Comparison of ENCODE assay signal across 9 mouse cellular contexts in the genomic region with DNA sequence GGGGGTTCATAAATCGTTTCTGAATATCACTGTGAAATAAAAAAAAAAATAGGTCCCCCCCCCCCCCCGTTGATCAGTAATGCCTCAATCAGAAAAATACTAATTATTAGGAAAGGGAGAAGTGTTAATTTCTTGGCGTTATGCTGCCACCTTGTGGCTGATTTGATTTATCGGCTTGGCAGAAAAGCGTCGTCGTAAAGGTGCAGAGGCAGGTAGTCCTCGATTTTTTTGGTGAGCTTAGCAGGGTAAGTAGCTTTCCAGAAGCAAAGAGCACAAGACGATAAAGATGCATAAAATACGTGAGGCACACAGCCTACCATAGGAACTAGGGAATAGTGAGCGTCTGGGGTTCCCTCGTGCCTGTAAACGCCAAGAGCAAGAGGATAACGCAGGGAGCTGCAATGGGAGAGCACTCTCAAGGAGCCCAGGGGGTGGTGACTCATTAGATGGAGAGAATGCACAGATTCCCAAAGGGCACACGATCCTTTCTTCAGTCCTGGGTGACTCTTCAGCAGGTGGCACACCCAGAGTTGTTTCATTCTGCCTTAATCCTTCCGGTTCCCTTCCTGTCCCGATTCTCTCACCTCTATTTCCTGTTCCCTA. TPM values are rescaled to one million over a fixed set of nuclear protein-coding genes. Genes with fewer than 3 reads are reported as not detected.
DNase-seq lines count a peak whose midpoint lies in the region; ATAC-seq lines count a peak whose summit lies in the region.
"Had no signal": no experiment of that assay in that cellular context is flagged by ENCODE, and none has a peak within 500 bp of the region (broad histone marks: within the 10 kb centered on the region; RNA-seq: fewer than 3 reads in every experiment).

No protein-coding gene starts in this region.

- H3K9ac ChIP-seq in forebrain, embryonic 11.5 days (ENCODE audit: low read length) = no peak overlapping the region
- no peak overlapping the region for H3K9ac ChIP-seq in embryonic facial prominence, embryonic 13.5 days
- H3K9ac ChIP-seq in hindbrain, embryonic 11.5 days (ENCODE audit: low read depth, low read length) = 0 out of 2 replicates have a peak overlapping the region, but pooled peaks have one; percentile 11

- H3K4me2 ChIP-seq in forebrain, embryonic 11.5 days (ENCODE audit: low read depth, low read length, severe bottlenecking) = no peak overlapping the region
- peak overlapping the region; percentile 46 for H3K4me2 ChIP-seq in embryonic facial prominence, embryonic 13.5 days
- H3K4me2 ChIP-seq in hindbrain, embryonic 11.5 days (replicated peaks; ENCODE audit: low read depth, low read length) = 0 out of 2 replicates have a peak overlapping the region, but pooled peaks have one; percentile 17

- H3K4me3 ChIP-seq in forebrain, embryonic 11.5 days (ENCODE audit: low read depth, low read length) = no peak overlapping the region
- no peak overlapping the region for H3K4me3 ChIP-seq in forebrain, embryonic 10.5 days
- no peak overlapping the region for H3K4me3 ChIP-seq in embryonic facial prominence, embryonic 13.5 days
- no peak overlapping the region for H3K4me3 ChIP-seq in hindbrain, embryonic 11.5 days (ENCODE audit: low read depth, low read length)
- H3K4me3 ChIP-seq in megakaryocyte, embryonic 14.5 days (replicated peaks) = peak overlapping the region; percentile 88

- H3K9me3 ChIP-seq in forebrain, embryonic 11.5 days (ENCODE audit: control insufficient read depth, low read length) = no peaks in the 10 kb centered on the region
- H3K9me3 ChIP-seq in forebrain, embryonic 10.5 days = no peaks in the 10 kb centered on the region
- no peaks in the 10 kb centered on the region for H3K9me3 ChIP-seq in embryonic facial prominence, embryonic 13.5 days
- no peaks in the 10 kb centered on the region for H3K9me3 ChIP-seq in hindbrain, embryonic 11.5 days (ENCODE audit: control insufficient read depth, low read length)
- H3K9me3 ChIP-seq in megakaryocyte, embryonic 14.5 days = no peaks in the 10 kb centered on the region

- no peaks in the 10 kb centered on the region for H3K4me1 ChIP-seq in forebrain, embryonic 11.5 days (replicated peaks; ENCODE audit: control insufficient read depth, insufficient read depth, low read length)
- H3K4me1 ChIP-seq in forebrain, embryonic 10.5 days = no peaks in the 10 kb centered on the region
- H3K4me1 ChIP-seq in embryonic facial prominence, embryonic 13.5 days = no peaks in the 10 kb centered on the region
- no peaks in the 10 kb centered on the region for H3K4me1 ChIP-seq in hindbrain, embryonic 11.5 days (replicated peaks; ENCODE audit: control insufficient read depth, insufficient read depth, low read length)
- peaks cover 6% of the 10 kb centered on the region for H3K4me1 ChIP-seq in megakaryocyte, embryonic 14.5 days

- H3K36me3 ChIP-seq in forebrain, embryonic 11.5 days (ENCODE audit: control insufficient read depth, insufficient read depth, low read length) = no peaks in the 10 kb centered on the region
- no peaks in the 10 kb centered on the region for H3K36me3 ChIP-seq in forebrain, embryonic 10.5 days (replicated peaks)
- no peaks in the 10 kb centered on the region for H3K36me3 ChIP-seq in embryonic facial prominence, embryonic 13.5 days
- H3K36me3 ChIP-seq in hindbrain, embryonic 11.5 days (ENCODE audit: control insufficient read depth, insufficient read depth, low read length) = no peaks in the 10 kb centered on the region
- H3K36me3 ChIP-seq in megakaryocyte, embryonic 14.5 days (replicated peaks; ENCODE audit: low read length) = peaks cover 2% of the 10 kb centered on the region

- WGBS in forebrain, embryonic 11.5 days = 13% methylated on average over 17 of the region's 17 CpGs
- WGBS in forebrain, embryonic 10.5 days = 14% methylated on average over 17 of the region's 17 CpGs
- WGBS in embryonic facial prominence, embryonic 13.5 days = 13% methylated on average over 17 of the region's 17 CpGs
- WGBS in hindbrain, embryonic 11.5 days = 17% methylated on average over 17 of the region's 17 CpGs

- intact Hi-C loops in left cerebral cortex, postnatal 10 days (cut with DNase I) = loop anchor here (2.0 to 5.0 kb wide), 4 partner anchors 225 to 505 kb away; no protein-coding TSS in a partner anchor

- no peak overlapping the region for H3K27ac ChIP-seq in forebrain, embryonic 11.5 days (ENCODE audit: low read depth, low read length)
- no peak overlapping the region for H3K27ac ChIP-seq in forebrain, embryonic 10.5 days
- no peak overlapping the region for H3K27ac ChIP-seq in embryonic facial prominence, embryonic 13.5 days
- no peak overlapping the region for H3K27ac ChIP-seq in hindbrain, embryonic 11.5 days (ENCODE audit: low read depth, low read length)

- no peak for ATAC-seq in forebrain, embryonic 11.5 days (replicated peaks; ENCODE audit: low FRiP score)
- no peak for ATAC-seq in embryonic facial prominence, embryonic 13.5 days (ENCODE audit: insufficient number of reproducible peaks, insufficient read depth, low FRiP score, low TSS enrichment, low read depth)
- ATAC-seq in hindbrain, embryonic 11.5 days (ENCODE audit: low FRiP score) = no peak

- peak; percentile 74 for DNase-seq in forebrain, embryonic 11.5 days (ENCODE audit: low spot score)
- no peak for DNase-seq in forebrain, embryonic 10.5 days (ENCODE audit: extremely low spot score, low spot score)
- peak; percentile 36 for DNase-seq in adrenal gland, postnatal 25 days
- DNase-seq in hindbrain, embryonic 11.5 days (ENCODE audit: low spot score) = peak; percentile 76
- DNase-seq in left cerebral cortex, postnatal 10 days (ENCODE audit: extremely low spot score in 1 of 2, low spot score in 2 of 2) = peak; percentile 22 to 50
- peak; percentile 64 for DNase-seq in right cerebral cortex, postnatal 4 days

- no peaks in the 10 kb centered on the region; the same call in 1 of the 2 replicates for H3K27me3 ChIP-seq in forebrain, embryonic 11.5 days (ENCODE audit: control insufficient read depth, insufficient read depth, low read length)
- H3K27me3 ChIP-seq in forebrain, embryonic 10.5 days (ENCODE audit: poor library complexity, severe bottlenecking) = peaks cover 49% of the 10 kb centered on the region
- H3K27me3 ChIP-seq in embryonic facial prominence, embryonic 13.5 days = peaks cover 6% of the 10 kb centered on the region
- H3K27me3 ChIP-seq in hindbrain, embryonic 11.5 days (ENCODE audit: control insufficient read depth, insufficient read depth, low read length) = peaks cover 6% of the 10 kb centered on the region; the same call in 1 of the 2 replicates
- H3K27me3 ChIP-seq in megakaryocyte, embryonic 14.5 days (replicated peaks) = peaks cover 38% of the 10 kb centered on the region

RNA-seq across cellular contexts. Expression of gene Crygs, which starts 3.8 kb away (rescaled TPM):
- not detected in 2 replicates for polyA plus RNA-seq in forebrain, embryonic 11.5 days (2014; fragmentation: Nextera tagmentation; extraction: Ambion mirVana)
- not detected in 2 replicates for polyA plus RNA-seq in forebrain, embryonic 10.5 days (2016; fragmentation: Nextera tagmentation; extraction: Ambion mirVana)
- total RNA-seq in adrenal gland, postnatal 25 days (2021) = not detected in 2 replicates
- not detected in 2 replicates for polyA plus RNA-seq in embryonic facial prominence, embryonic 13.5 days (2015; fragmentation: Nextera tagmentation; extraction: Ambion mirVana)
- 0.26 TPM in 1 of 2 replicates, not detected in the other for polyA plus RNA-seq in hindbrain, embryonic 11.5 days (2014; fragmentation: Nextera tagmentation; extraction: Ambion mirVana)
- not detected for total RNA-seq in left cerebral cortex, postnatal 10 days (2021)
- not detected in 2 replicates for polyA plus RNA-seq in megakaryocyte, embryonic 14.5 days (2012; ENCODE audit: insufficient read depth, low replicate concordance)
- polyA plus RNA-seq: C2C12 had no signal

RNA-seq across cellular contexts. Expression of gene Tbccd1, which starts 49.9 kb away (rescaled TPM):
- polyA plus RNA-seq in forebrain, embryonic 11.5 days (2014; fragmentation: Nextera tagmentation; extraction: Ambion mirVana) = 35.0 and 37.0 TPM in 2 replicates
- polyA plus RNA-seq in forebrain, embryonic 10.5 days (2016; fragmentation: Nextera tagmentation; extraction: Ambion mirVana) = 35.3 and 36.0 TPM in 2 replicates
- total RNA-seq in adrenal gland, postnatal 25 days (2021) = 16.4 and 23.6 TPM in 2 replicates
- 30.4 and 33.5 TPM in 2 replicates for polyA plus RNA-seq in embryonic facial prominence, embryonic 13.5 days (2015; fragmentation: Nextera tagmentation; extraction: Ambion mirVana)
- polyA plus RNA-seq in hindbrain, embryonic 11.5 days (2014; fragmentation: Nextera tagmentation; extraction: Ambion mirVana) = 33.6 and 36.1 TPM in 2 replicates
- total RNA-seq in left cerebral cortex, postnatal 10 days (2021) = 10 to 100 TPM; 10.5 to 14.2 TPM
- 2.5 and 2.9 TPM in 2 replicates for polyA plus RNA-seq in megakaryocyte, embryonic 14.5 days (2012; ENCODE audit: insufficient read depth, low replicate concordance)

RNA-seq across cellular contexts. Expression of gene Dnajb11, which starts 50.1 kb away (rescaled TPM):
- 95.6 and 97.3 TPM in 2 replicates for polyA plus RNA-seq in forebrain, embryonic 11.5 days (2014; fragmentation: Nextera tagmentation; extraction: Ambion mirVana)
- polyA plus RNA-seq in forebrain, embryonic 10.5 days (2016; fragmentation: Nextera tagmentation; extraction: Ambion mirVana) = 92.2 and 93.8 TPM in 2 replicates
- 71.4 and 71.9 TPM in 2 replicates for total RNA-seq in adrenal gland, postnatal 25 days (2021)
- polyA plus RNA-seq in embryonic facial prominence, embryonic 13.5 days (2015; fragmentation: Nextera tagmentation; extraction: Ambion mirVana) = 102 and 104 TPM in 2 replicates
- polyA plus RNA-seq in hindbrain, embryonic 11.5 days (2014; fragmentation: Nextera tagmentation; extraction: Ambion mirVana) = 115 and 116 TPM in 2 replicates
- 10 to 100 TPM; 62.4 to 62.8 TPM for total RNA-seq in left cerebral cortex, postnatal 10 days (2021)
- 17.7 and 65.6 TPM in 2 replicates for polyA plus RNA-seq in megakaryocyte, embryonic 14.5 days (2012; ENCODE audit: insufficient read depth, low replicate concordance)
